Mouse (Mus musculus) erythroblast, adult 5-6 weeks (primary cell): ENCODE results near the gene Klhdc2. TPM values are rescaled to one million over a fixed set of nuclear protein-coding genes. Genes with fewer than 3 reads are reported as not detected.

Experiments used
- ATAC-seq: replicated peaks from 2 replicates; pipeline ENCODE4 v1.8.0; 2016; ENCODE audit warnings: moderate number of reproducible peaks, mild to moderate bottlenecking, moderate TSS enrichment, inconsistent platforms; ENCODE audit not compliant: poor library complexity, low FRiP score, severe bottlenecking
- total RNA-seq, 2 experiments: library from RNA; stranded (forward) in 1 of 2; stranded (reverse) in 1 of 2; fragments of 150-400 nt in 1 of 2; fragments of 200-764, 138-1000 nt in 1 of 2; gene quantifications; 2 replicates each; pipeline versions ENCODE4 v1.2.3 to v1.2.4; 2015 to 2017; ENCODE audit warnings: low replicate concordance in 2 of 2

Gene Klhdc2
- total RNA-seq, 2 experiments from 2014 or later: 47.8 to 61.5 TPM

DNA sequence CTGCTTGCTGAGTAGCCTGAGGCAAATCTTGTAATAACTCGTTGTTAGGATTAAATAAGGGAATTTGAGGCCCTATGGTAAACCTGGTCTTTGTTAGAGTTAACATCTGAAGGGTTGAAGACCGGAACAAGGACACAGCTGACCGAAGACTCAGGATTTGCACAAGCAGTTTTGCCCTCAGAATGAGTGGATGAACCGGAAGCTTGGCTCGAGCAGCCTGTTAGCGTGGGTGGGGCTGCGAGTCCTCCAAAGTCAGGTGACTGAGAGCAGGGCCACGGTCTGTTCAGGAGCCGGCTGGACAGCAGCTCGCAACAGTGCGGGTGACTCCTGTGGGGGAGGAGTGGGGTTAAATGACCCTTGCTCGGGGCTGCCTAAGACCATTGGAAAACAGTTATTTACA, 2.8 kb downstream of the Klhdc2 start:
- ATAC-seq: no peak

DNA sequence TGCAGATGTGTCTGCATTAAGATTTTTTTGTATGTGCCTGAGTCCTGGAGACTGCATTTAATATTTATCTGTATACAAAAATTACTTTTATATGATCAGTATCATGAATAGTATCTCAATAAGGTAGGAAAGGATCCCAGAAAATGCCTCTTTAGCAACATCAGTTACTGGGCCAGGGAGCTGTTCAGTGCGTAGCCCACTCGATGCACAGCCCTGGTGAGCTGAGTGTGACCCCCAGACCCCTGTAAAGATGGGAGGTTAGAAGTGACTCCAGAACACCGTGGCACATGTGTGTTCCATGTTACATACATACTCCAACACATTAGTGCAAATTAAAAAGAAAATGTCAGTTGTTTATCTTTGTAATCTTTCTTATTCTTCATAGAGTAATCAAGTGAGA, 3.4 kb downstream of the Klhdc2 start:
- no peak for ATAC-seq

DNA sequence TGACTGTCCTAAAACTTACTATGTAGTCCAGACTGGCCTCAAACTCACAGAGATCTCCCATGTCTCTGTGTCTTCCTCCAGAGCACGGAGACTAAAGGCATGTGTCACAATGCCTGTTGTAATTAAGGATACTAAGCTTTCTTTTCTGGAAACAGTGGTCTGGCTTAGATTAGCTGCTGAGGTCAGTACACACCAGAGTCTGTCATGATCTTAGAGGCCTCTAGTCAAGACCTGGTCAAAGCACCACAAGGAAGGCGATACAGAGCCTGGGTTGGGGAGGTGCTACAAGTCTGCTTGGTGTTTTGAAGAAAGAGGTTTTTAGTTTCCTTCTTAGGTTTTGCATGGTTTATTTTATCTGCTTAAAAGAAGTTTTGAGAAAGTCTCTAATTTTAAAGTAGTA, 3.9 kb downstream of the Klhdc2 start:
- ATAC-seq: no peak

DNA sequence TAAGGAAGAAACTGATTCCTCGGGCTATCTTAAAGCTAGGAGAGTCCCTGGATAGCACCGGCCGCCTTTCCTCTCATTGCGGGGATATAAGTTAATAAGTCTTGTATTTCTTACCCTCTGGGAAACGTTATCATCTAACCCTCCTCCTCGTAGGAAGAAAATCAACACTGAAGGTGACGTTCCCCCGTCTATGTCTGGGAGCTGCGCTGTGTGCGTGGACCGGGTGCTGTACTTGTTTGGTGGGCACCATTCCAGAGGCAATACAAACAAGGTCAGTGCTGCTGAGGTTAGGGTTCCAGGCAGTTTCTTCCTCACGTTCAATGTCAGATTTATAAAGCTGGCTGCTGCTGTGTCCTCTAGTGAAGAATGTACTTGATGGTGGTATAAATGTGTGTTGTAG, 5.7 kb downstream of the Klhdc2 start:
- ATAC-seq: no peak

DNA sequence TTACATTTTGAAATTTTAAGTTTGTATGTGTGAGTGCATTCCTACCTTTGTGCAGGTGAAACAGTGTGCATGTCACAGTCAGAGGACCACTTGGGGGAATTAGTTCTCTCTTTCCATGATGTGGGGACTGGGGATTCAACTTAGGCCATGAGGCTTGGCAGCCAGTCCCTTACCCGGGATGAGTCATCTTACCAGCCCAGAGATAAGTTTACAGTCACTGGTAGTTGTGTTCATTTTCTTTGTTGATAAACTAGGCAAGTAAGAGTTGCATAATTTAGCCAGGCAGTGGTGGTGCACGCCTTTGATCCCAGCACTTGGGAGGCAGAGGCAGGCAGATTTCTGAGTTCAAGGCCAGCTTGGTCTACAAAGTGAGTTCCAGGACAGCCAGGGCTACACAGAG, 7.6 kb downstream of the Klhdc2 start:
- no peak for ATAC-seq

DNA sequence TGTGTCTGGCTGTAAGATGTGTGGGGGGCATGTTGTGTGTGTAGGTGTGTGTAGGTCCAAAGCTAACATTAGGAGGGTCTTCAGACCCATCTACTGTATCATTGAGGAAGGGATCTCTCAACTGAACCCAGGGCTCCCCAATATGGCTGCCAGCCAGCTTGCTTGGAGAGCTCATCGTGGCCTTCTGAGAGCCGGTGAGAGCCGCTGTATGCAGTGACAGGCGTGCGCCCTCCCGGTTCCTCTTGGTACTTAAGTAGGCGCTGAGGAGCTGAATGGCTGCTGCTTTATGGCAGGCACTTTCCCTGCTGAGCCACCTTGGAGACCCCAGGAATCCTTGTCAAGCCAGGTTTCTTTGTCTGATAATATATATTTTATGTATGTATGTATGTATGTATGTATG, 9.9 kb downstream of the Klhdc2 start:
- no peak for ATAC-seq

DNA sequence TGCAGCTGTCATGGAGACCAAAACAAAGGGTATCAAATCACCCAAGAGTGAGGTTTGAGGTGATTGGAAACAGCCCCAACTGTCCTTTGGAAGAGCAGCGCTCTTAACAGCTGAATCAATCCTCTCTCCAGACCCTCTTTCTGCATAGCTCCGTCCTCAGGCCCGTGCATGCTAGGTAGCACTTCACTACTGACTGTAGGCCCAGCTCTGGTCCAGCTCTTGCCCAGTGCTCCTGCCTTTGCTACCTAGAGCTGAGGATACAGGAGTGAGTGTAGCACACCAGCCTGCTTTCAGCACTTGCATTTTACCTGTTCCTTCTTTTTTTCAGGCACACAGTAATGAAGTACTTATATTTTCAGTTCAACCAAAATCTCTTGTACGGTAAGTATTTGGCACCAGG, 13.2 kb downstream of the Klhdc2 start:
- ATAC-seq: no peak

DNA sequence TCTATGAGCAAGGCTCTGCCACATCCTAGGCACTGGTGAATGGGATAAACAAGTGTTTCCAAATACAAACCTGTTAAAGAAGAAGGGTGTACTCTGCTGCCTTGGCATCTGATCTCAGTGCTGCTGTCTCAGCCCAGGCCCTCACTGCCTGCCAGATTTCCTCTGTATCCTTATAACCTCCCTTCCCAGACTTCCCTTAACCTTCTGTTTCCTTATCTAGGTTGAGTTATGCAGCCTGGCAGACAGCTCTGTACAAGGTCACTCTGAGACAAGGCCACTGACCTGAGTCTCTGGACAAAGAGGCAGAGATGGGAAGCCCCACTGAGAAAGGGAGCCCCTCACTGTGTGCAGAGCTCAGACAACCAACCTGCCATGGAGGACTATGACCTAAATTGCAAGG, 21.9 kb downstream of the Klhdc2 start:
- no peak for ATAC-seq

DNA sequence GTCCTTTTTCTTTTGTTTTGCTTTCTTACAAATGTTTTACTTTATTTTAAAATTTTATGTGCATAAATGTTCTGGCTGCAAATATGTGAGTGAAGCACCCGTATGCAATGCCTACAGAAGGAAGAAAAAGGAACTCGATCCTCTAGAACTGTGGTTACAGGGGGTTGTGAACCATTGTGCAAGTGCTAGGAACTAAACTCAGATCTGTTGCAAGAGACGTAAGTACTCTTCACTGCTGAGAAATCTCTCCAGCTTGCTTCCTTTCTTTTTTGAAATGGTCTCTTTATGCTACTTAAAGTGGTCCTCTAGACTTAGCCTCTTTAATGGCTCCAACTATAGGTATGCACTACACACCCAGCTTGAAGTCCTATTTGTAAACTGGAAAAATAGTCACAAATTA, 34.7 kb downstream of the Klhdc2 start:
- no peak for ATAC-seq

DNA sequence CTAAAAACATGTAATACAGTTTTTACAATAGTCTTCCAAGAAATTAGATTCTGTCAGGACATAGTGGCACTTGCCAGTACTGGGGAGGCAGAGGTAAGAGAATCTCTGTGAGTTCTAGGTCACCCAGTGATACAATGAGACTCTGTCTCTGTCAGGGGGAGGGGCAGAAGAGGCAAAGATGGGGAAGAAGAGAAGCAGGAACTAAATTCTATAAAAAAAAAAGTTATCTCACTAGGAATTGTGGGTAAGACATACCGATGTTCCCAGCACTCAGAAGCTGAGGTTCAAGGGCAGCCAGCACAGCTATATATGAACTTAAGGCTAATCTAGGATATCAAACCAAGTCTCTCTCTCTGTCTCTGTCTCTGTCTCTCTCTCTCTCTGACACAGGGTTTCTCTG, 35.7 kb downstream of the Klhdc2 start:
- ATAC-seq: no peak

DNA sequence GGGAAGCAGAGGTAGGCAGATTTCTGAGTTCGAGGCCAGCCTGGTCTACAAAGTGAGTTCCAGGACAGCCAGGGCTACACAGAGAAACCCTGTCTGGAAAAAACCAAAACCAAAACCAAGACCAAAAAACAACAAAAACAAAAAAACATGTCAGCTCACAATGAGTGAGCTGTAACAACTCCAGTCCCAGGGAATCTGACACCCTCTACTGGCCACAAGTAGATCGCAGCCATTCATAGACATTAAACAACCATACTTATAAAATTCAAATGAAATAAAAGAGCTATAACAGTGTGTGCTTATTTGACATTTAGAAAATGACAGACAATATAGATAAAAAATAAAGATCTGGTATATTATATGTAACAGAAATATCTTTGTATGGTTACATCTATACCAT, 37.1 kb downstream of the Klhdc2 start:
- ATAC-seq: peak; percentile 90

DNA sequence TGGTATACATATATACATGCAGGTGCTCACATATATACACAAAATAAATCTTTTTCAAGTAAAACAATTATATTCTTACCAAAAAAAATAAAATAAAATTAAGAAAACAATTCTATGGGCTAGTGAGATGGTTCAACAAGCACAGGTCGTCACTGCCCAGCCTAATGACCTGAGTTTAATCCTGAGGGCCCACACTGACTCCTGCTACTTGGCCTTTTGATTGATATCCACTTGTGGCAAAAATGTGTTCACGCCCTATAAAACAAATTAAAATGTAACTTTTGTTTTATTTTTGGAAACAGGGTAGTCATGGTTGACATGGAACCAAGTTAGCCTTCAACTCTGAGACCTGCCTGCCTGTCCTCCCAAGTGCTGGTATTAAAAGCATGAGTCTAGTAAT, 53.4 kb downstream of the Klhdc2 start:
- ATAC-seq: no peak

DNA sequence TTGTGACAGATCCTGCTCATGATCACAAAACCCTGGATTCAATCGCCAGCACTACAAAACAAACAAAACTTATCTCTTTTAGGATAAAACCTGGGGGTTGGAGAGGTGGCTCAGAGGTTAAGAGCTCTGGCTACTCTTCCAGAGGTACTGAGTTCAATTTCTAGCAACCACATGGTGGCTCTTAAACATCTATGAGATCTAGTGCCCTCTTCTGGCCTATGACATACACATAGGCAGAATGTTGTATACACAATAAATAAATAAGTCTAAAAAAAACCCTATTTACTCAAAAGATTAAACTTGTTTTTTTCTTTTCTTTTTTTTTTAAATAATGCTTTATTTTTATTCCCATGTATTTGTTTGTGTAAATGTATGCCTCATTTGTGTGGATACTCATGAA, 55.2 kb downstream of the Klhdc2 start:
- no peak for ATAC-seq

DNA sequence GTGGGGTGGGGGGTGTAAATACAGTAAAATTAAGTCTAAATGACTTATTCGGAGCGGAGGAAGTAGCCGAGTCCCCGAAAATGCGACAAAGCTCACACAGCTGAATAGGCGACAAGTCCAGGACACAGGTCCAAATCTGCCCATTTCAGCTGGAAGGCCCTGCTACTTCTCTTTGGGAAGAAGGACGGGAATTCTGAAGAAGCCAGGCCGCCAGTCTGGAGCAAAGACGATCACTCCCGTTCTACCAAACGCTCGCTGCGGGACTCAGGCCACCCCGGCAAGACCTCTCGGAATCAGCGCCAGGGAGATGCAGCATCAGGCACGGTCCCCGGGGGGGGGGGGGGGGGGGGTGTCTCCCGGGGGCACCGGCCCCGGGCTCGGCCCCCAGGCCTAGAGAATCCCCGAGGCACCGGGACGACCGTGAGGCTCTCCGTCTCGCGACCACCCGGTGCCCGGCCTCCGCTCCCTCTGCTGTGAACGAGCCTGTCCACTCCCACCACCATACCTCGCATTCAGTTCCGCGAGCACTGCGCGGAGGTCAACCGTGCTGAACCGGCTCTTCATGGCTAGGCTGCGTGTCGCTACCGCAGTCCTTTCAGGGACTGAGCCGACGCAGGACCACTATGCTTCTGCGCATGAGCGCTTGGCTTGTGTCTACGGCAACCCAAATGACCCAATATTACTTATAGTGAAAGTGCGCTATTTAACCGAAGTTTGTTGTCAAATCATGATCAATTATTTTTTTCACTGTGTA, 60.2 kb downstream of the Klhdc2 start, which contains the start of gene Nemf:
Gene Nemf, minus strand, starts transcription at position 620 of the 754 bp plus-strand sequence.
- ATAC-seq: peak; percentile 77

DNA sequence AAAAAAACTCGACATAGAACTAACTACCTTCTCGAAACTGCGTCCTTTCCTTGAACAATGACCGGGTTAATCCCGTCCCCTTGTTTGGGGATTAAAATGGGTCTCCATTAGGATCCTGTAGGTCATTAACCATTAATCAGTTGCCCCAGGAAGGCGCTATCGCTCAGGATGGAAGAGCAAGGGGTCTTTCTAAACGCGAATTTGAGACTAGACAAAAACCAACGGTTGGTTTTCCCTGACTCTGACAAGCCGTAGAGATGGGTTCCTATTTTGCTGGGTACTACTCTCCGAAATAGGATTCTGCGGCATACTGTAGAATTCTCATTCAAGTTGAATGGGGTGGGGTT, 60.8 kb downstream of the Klhdc2 start:
- ATAC-seq: peak; percentile 28

Other genes starting within 250 kb of the Klhdc2 start
- gene Rps29, start 137.5 kb upstream of the Klhdc2 start, total RNA-seq (2015; ENCODE audit: low replicate concordance): 531 and 573 TPM in 2 replicates
- 408 and 804 TPM in 2 replicates for gene Rps29, start 137.5 kb upstream of the Klhdc2 start, total RNA-seq (2017; ENCODE audit: low replicate concordance)
- gene Lrr1, start 127.9 kb upstream of the Klhdc2 start, total RNA-seq (2015; ENCODE audit: low replicate concordance): 14.2 and 16.5 TPM in 2 replicates
- 6.7 and 8.8 TPM in 2 replicates for gene Lrr1, start 127.9 kb upstream of the Klhdc2 start, total RNA-seq (2017; ENCODE audit: low replicate concordance)
- 207 and 213 TPM in 2 replicates for gene Rpl36al, start 112.6 kb upstream of the Klhdc2 start, total RNA-seq (2015; ENCODE audit: low replicate concordance)
- 166 and 173 TPM in 2 replicates for gene Rpl36al, start 112.6 kb upstream of the Klhdc2 start, total RNA-seq (2017; ENCODE audit: low replicate concordance)
- 30.4 and 34.7 TPM in 2 replicates for gene Mgat2, start 112.5 kb upstream of the Klhdc2 start, total RNA-seq (2015; ENCODE audit: low replicate concordance)
- gene Mgat2, start 112.5 kb upstream of the Klhdc2 start, total RNA-seq (2017; ENCODE audit: low replicate concordance): 21.2 and 23.1 TPM in 2 replicates
- not detected in 2 replicates for gene Gm49383, start 99.6 kb upstream of the Klhdc2 start, total RNA-seq (2015; ENCODE audit: low replicate concordance)
- 8.1 and 14.4 TPM in 2 replicates for gene Gm49383, start 99.6 kb upstream of the Klhdc2 start, total RNA-seq (2017; ENCODE audit: low replicate concordance)
- 0.19 and 1.0 TPM in 2 replicates for gene Dnaaf2, start 98.3 kb upstream of the Klhdc2 start, total RNA-seq (2015; ENCODE audit: low replicate concordance)
- gene Dnaaf2, start 98.3 kb upstream of the Klhdc2 start, total RNA-seq (2017; ENCODE audit: low replicate concordance): 0.84 and 2.9 TPM in 2 replicates
- gene Gm49384, start 92.4 kb upstream of the Klhdc2 start, total RNA-seq (2015; ENCODE audit: low replicate concordance): 3.1 and 4.6 TPM in 2 replicates
- 7.0 and 8.5 TPM in 2 replicates for gene Gm49384, start 92.4 kb upstream of the Klhdc2 start, total RNA-seq (2017; ENCODE audit: low replicate concordance)
- 18.3 and 25.3 TPM in 2 replicates for gene Pole2, start 68.5 kb upstream of the Klhdc2 start, total RNA-seq (2015; ENCODE audit: low replicate concordance)
- 13.0 and 21.9 TPM in 2 replicates for gene Pole2, start 68.5 kb upstream of the Klhdc2 start, total RNA-seq (2017; ENCODE audit: low replicate concordance)
- gene Klhdc1, start 55.5 kb upstream of the Klhdc2 start, total RNA-seq (2015; ENCODE audit: low replicate concordance): 0.84 TPM in 1 of 2 replicates, not detected in the other
- 0.60 and 1.3 TPM in 2 replicates for gene Klhdc1, start 55.5 kb upstream of the Klhdc2 start, total RNA-seq (2017; ENCODE audit: low replicate concordance)
- gene Nemf, start 60.5 kb downstream of the Klhdc2 start, total RNA-seq (2015; ENCODE audit: low replicate concordance): 55.8 and 64.0 TPM in 2 replicates
- gene Nemf, start 60.5 kb downstream of the Klhdc2 start, total RNA-seq (2017; ENCODE audit: low replicate concordance): 73.7 and 120 TPM in 2 replicates
- gene Arf6, start 75.5 kb downstream of the Klhdc2 start, total RNA-seq (2015; ENCODE audit: low replicate concordance): 21.1 and 28.2 TPM in 2 replicates
- gene Arf6, start 75.5 kb downstream of the Klhdc2 start, total RNA-seq (2017; ENCODE audit: low replicate concordance): 36.5 and 49.0 TPM in 2 replicates
- not detected in 2 replicates for gene Gm9887, start 75.8 kb downstream of the Klhdc2 start, total RNA-seq (2015; ENCODE audit: low replicate concordance)
- not detected in 2 replicates for gene Gm9887, start 75.8 kb downstream of the Klhdc2 start, total RNA-seq (2017; ENCODE audit: low replicate concordance)